Mouse (Mus musculus): ENCODE measurements around the gene Tpp1. TPM values are rescaled to one million over a fixed set of nuclear protein-coding genes. Genes with fewer than 3 reads are reported as not detected.

Gene Tpp1
- total RNA-seq, 1 experiment = 53.1 TPM

DNA sequence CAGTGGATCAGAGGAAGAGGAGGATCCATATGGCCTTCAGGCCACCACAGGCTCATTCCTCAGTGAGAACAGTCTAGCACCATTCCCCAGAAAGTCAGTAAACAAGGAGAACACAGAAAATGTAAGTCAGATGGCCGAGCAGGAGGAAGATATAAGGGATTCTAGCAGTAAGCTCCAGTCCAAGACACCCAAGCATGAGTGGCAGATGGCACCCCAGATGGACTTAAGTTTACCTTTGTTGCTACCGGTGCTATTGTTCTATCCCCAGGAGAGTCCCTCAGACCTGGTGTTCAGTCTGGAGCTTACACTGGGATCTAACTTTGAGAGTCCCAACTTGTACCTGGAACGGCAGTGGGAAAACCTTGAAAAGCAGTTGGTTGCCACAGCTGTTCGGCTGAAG lies 48.2 kb downstream of the Tpp1 start:
- in situ Hi-C loops (cut with MboI; ENCODE audit: low sequenced_read_pairs in 2 of 2, unreplicated experiment in 2 of 2) = no loop called here

DNA sequence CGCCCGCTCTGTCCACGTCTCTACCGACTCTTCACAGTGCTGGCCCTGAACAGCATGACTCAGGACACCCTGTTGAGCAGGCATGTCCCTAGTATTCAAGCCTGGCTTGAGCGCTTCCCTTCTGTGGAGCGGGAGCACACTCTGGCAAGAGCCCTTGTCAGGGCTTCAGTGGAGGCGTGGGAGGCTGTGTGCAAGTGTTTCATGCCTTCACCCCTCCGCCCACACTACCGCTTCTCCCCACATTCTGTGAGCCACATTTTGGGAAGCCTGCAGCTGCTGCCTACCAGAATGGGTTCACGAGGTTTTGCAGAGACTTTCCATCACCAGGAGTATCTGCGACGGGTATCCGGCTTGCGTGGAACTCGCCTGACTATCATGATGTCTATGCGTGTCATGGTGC lies 48.9 kb downstream of the Tpp1 start:
- Histone ChIP-seq H3K9ac (ENCODE audit: insufficient read depth, low read depth, low read length, poor library complexity, severe bottlenecking) (no peak overlapping the region), H3K4me3 (ENCODE audit: insufficient read depth in 1 of 2, low read depth in 1 of 2, low read length in 2 of 2, poor library complexity in 1 of 2, severe bottlenecking in 1 of 2) (peak overlapping the region; percentile 6 to 30; a peak in 1 of 4 replicates), H3K36me3 (ENCODE audit: control insufficient read depth, insufficient read depth, low read length, poor library complexity, severe bottlenecking) (no peaks in the 10 kb centered on the region), H3K9me3 (ENCODE audit: control insufficient read depth, insufficient read depth, low read depth, low read length) (no peaks in the 10 kb centered on the region), H3K4me1 (ENCODE audit: control insufficient read depth in 2 of 2, insufficient read depth in 2 of 2, low read length in 2 of 2, poor library complexity in 1 of 2) (no peaks in the 10 kb centered on the region), H3K27ac (ENCODE audit: insufficient read depth, low read depth, low read length, poor library complexity, severe bottlenecking) (no peak overlapping the region)
- no peak for DNase-seq (ENCODE audit: low read depth, low spot score)
- TF ChIP-seq ZC3H11A (IDR thresholded peaks at IDR 0.05; ENCODE audit: borderline replicate concordance, low read depth, low read length) (no peak), CHD2 (IDR thresholded peaks at IDR 0.05; ENCODE audit: low read depth, low read length) (no peak)
- in situ Hi-C loops (cut with MboI; ENCODE audit: low sequenced_read_pairs in 2 of 2, unreplicated experiment in 2 of 2) = no loop called here

More for the DNA sequence above, 48.2 kb downstream of the Tpp1 start:
- Histone ChIP-seq H3K4me3 (ENCODE audit: insufficient read depth in 1 of 2, low read depth in 1 of 2, low read length in 2 of 2, poor library complexity in 1 of 2, severe bottlenecking in 1 of 2) (no peak overlapping the region), H3K9ac (ENCODE audit: insufficient read depth, low read depth, low read length, poor library complexity, severe bottlenecking) (no peak overlapping the region), H3K4me1 (ENCODE audit: control insufficient read depth in 2 of 2, insufficient read depth in 2 of 2, low read length in 2 of 2, poor library complexity in 1 of 2) (no peaks in the 10 kb centered on the region), H3K36me3 (ENCODE audit: control insufficient read depth, insufficient read depth, low read length, poor library complexity, severe bottlenecking) (no peaks in the 10 kb centered on the region), H3K9me3 (ENCODE audit: control insufficient read depth, insufficient read depth, low read depth, low read length) (no peaks in the 10 kb centered on the region), H3K27ac (ENCODE audit: insufficient read depth, low read depth, low read length, poor library complexity, severe bottlenecking) (no peak overlapping the region)
- TF ChIP-seq ZC3H11A (IDR thresholded peaks at IDR 0.05; ENCODE audit: borderline replicate concordance, low read depth, low read length) (no peak), HCFC1 (IDR thresholded peaks at IDR 0.05; ENCODE audit: borderline replicate concordance, insufficient read depth, low read length) (no peak), ZNF384 (IDR thresholded peaks at IDR 0.05; ENCODE audit: low read depth, low read length) (no peak), CHD2 (IDR thresholded peaks at IDR 0.05; ENCODE audit: low read depth, low read length) (no peak), MAFK (IDR thresholded peaks at IDR 0.05; ENCODE audit: insufficient read depth, low read depth, low read length) (no peak)
- no peak for DNase-seq (ENCODE audit: low read depth, low spot score)

Other genes starting within 250 kb of the Tpp1 start
- gene Smpd1, start 197.9 kb downstream of the Tpp1 start, total RNA-seq (2012; rRNA removed) = 19.4 and 22.8 TPM in 2 replicates
- 14.2 and 19.9 TPM in 2 replicates for gene Apbb1, start 170.6 kb downstream of the Tpp1 start, total RNA-seq (2012; rRNA removed)
- gene Hpx, start 152.1 kb downstream of the Tpp1 start, total RNA-seq (2012; rRNA removed) = 0.58 and 0.71 TPM in 2 replicates
- gene Trim3, start 118.7 kb downstream of the Tpp1 start, total RNA-seq (2012; rRNA removed) = 28.5 and 29.5 TPM in 2 replicates
- gene Timm10b, start 112.2 kb downstream of the Tpp1 start, total RNA-seq (2012; rRNA removed) = 75.4 and 85.5 TPM in 2 replicates
- 46.5 and 62.9 TPM in 2 replicates for gene Arfip2, start 111.8 kb downstream of the Tpp1 start, total RNA-seq (2012; rRNA removed)
- 9.2 and 35.6 TPM in 2 replicates for gene Gm45799, start 111.7 kb downstream of the Tpp1 start, total RNA-seq (2012; rRNA removed)
- gene Dnhd1, start 101.4 kb downstream of the Tpp1 start, total RNA-seq (2012; rRNA removed) = 0.32 and 0.98 TPM in 2 replicates
- gene Ilk, start 15.6 kb downstream of the Tpp1 start, total RNA-seq (2012; rRNA removed) = 36.9 and 61.4 TPM in 2 replicates
- 25.3 and 35.6 TPM in 2 replicates for gene Rrp8, start 14.8 kb downstream of the Tpp1 start, total RNA-seq (2012; rRNA removed)
- gene Taf10, start 7.9 kb downstream of the Tpp1 start, total RNA-seq (2012; rRNA removed) = 173 and 192 TPM in 2 replicates
- gene Dchs1, start 35.4 kb upstream of the Tpp1 start, total RNA-seq (2012; rRNA removed) = 1.5 and 3.3 TPM in 2 replicates
- gene Mrpl17, start 58.9 kb upstream of the Tpp1 start, total RNA-seq (2012; rRNA removed) = 325 and 371 TPM in 2 replicates
- gene Gm4070, start 201.7 kb upstream of the Tpp1 start, total RNA-seq (2012; rRNA removed) = 0.09 TPM in 1 of 2 replicates, not detected in the other